Mouse (Mus musculus): ENCODE data around the gene Tmem63a.
"Not testable (repeated sequence)": the region's sequence is repeated elsewhere in the genome, so short reads cannot be mapped to it uniquely, and the experiment has no call there.

Tmem63a gene

GRCm38 (mm10) chr1:180942166-180943031 is at the start of gene Tmem63a:
Gene Tmem63a, plus strand, starts transcription at chr1:180942344.
- peak; percentile 85 for DNase-seq

DNA sequence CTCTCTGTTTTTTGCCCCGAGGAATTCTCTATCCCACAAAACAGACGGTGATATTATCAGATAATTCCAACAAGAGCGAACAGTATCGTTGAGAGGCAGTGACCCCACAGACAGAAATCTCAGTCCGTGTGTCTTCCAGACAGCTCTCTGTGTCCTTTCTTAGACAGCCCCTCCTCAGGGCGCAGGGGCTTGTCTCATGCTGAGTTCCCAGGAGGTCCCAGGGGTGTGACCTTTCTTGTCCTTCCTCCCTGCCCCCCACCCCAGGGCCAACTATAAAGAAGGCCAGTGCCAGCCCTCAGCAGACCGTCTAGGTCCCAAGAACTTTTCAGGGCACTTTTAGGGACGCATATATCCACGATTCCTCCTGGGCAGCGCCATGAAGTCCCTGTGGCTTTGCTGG is 49.3 kb upstream of the Tmem63a start, which contains the start of gene Lefty2:
Gene Lefty2 (plus strand): TSS at position 301 of the 400 bp plus-strand sequence.
- no peak for DNase-seq

DNA sequence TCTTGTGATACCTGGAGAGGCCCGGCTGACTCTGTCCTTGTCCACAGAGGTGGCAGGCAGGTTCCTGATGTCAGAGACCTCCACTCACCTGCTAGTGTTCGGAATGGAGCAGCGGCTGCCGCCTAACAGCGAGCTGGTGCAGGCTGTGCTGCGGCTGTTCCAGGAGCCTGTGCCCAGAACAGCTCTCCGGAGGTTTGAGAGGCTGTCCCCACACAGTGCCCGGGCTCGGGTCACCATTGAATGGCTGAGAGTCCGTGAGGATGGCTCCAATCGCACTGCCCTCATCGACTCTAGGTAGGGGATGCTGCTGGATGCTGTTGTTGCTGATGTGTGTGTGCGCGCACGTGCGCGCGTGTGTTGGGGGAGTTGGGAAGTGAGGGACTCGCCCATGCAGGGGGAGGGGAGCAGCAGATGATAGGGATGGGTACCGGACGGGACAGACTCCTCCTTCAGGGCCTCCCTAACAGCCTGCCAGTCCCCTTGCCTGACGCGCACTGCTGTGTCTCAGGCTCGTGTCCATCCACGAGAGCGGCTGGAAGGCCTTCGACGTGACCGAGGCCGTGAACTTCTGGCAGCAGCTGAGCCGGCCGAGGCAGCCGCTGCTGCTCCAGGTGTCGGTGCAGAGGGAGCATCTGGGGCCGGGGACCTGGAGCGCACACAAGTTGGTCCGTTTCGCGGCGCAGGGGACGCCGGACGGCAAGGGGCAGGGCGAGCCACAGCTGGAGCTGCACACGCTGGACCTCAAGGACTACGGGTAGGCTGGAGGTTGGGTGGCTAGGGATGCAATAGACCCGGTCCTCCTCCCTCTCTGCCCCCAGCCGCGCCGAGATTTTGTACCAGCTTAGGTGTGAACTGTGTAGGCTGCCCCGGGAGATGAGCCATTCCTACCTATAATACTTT is 47.8 kb upstream of the Tmem63a start:
- not testable (repeated sequence) for DNase-seq

- DNase-seq: no peak
These were observed 41.0 kb upstream of the Tmem63a start for GRCm38 (mm10) chr1:180901107-180901506.

- DNase-seq: no peak
These were observed 39.2 kb upstream of the Tmem63a start for GRCm38 (mm10) chr1:180902915-180903314.

- DNase-seq: no peak
These were observed 38.5 kb upstream of the Tmem63a start for GRCm38 (mm10) chr1:180903666-180904038.

- DNase-seq: peak; percentile 92
These were observed 37.9 kb upstream of the Tmem63a start, which contains the start of gene Pycr2 for GRCm38 (mm10) chr1:180904039-180904814. Gene Pycr2, plus strand, starts transcription at chr1:180904293.

- no peak for DNase-seq
These were observed 37.4 kb upstream of the Tmem63a start for GRCm38 (mm10) chr1:180904815-180905080.

DNA sequence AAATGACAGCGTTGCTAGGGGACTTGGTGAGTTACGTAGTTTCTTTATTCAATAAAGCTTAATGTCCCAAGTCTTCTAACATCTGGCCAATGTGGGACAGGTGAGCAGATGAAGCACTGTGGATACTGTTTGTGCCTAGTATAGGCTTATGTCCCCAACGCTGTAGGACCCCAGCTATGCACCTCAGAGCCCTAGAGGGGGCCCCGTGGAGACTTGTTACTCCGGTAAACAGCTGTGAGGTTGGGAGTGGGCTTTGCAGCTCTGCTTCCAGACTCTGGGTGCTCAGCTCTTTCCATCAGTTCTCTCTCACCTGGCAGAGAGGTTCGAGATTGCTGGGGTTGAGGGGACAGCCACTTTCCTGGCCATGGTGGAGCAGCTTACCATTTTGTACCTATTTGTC is 36.8 kb upstream of the Tmem63a start:
- DNase-seq: no peak

DNA sequence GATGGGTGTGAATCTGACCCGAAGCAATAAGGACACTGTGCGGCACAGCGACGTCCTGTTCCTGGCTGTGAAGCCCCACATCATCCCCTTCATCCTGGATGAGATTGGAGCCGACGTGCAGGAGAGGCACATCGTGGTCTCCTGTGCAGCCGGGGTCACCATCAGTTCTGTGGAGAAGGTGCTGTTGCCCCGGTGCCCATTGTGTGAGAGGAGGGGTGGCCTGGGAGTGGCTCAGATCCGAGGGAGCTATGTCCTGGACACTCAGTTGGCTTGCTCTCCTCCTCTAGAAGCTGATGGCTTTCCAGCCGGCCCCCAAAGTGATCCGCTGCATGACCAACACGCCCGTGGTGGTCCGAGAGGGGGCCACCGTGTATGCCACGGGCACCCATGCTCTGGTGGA is 36.3 kb upstream of the Tmem63a start:
- no peak for DNase-seq

GRCm38 (mm10) chr1:180906461-180907147 is 35.5 kb upstream of the Tmem63a start:
- DNase-seq: no peak

DNA sequence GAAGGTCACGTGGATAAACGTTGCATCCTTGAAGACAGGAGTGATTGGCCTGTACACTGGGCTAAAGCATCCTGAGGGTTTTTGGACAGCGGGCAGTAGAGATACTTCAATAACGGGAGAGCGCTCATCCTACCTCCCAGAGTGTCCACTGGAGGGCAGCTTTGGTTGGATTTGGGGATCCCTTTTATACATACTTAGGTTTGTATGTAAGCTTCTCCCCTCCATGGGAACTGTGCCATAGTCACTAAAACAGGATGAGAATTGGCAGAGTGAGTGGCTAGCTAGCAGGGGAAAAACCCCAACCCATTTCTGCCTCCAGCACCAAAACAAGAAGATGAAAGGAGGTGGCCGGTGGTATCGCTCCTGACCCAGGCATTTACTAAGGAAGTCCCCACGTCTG is 31.0 kb upstream of the Tmem63a start:
- no peak for DNase-seq

GRCm38 (mm10) chr1:180911653-180912287 is 30.4 kb upstream of the Tmem63a start:
- no peak for DNase-seq

DNA sequence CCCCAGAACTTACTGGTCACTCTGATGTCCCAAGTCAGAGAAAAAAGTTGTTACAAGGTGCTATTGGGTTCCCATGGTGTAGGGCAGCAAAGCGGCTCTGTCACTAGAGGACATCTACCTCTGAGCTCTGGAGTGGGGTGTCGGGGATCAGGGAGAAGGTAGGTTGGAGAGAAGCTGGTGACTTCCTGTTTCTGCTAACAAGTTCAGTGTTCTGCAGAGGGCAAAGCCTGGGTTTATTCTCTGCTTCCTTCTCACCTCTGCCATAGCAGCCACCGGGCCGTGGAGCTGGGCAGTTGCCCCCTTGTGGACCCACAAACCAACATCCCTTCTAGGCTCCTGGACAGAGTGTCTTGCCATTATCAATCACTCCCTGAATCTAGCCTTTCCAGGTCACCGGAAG is 29.4 kb upstream of the Tmem63a start:
- no peak for DNase-seq

DNA sequence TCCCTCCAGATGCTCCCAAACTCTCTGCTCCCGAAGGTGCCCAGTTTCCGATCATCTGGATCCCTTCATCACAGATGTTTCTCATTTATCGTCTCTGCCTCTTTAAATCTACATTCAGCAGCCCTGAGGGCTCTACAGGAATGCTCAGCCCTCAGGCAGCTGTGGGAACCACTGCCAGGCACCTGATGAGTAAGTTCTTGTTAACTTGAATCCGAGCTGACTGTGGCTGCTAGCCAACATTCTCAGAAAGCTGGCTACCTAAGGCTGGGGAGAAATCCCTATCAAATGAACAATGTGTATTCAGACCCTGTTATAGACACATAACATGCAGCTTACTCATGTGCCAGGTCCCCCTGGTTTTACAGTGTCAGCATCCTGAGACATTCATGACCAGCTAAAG is 28.3 kb upstream of the Tmem63a start:
- DNase-seq: no peak

DNA sequence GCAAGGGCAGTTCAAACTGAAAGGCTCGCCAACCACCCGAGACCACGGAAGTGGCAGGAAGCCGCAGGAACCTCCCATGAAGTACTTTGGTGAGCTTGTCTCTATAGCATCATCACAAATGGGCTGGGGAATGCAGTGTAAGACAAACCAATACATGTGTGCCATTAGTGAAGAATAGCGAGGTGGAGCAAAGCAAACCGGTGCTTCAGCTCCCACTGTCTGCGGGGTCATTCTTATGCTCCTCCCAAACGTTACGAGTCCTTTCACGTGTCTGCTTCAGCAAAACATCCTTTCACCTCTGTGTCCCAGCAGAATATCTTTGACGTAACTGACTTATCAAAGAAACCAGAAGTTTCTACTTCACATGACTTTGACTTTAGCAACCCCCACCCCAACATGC is 25.7 kb upstream of the Tmem63a start:
- no peak for DNase-seq

GRCm38 (mm10) chr1:180917053-180917452 is 25.1 kb upstream of the Tmem63a start:
- DNase-seq: no peak

- no peak for DNase-seq
These were observed 22.5 kb upstream of the Tmem63a start for GRCm38 (mm10) chr1:180919686-180920085.

GRCm38 (mm10) chr1:180922273-180923048 is 19.7 kb upstream of the Tmem63a start:
- DNase-seq: no peak

GRCm38 (mm10) chr1:180924737-180925136 is 17.4 kb upstream of the Tmem63a start:
- DNase-seq: no peak

GRCm38 (mm10) chr1:180926286-180926685 is 15.9 kb upstream of the Tmem63a start:
- no peak for DNase-seq

Measured in kidney, adult 11 months (tissue).